Mouse (Mus musculus): ENCODE results near the gene Olfr959. TPM values are rescaled to one million over a fixed set of nuclear protein-coding genes. Genes with fewer than 3 reads are reported as not detected.

Gene Olfr959
- polyA plus RNA-seq (2014; fragmentation: Illumina TruSeq; extraction: RNeasy Lipid Tissue Mini Kit (QIAGEN cat#74804); ENCODE audit: low read depth, low replicate concordance), result not detected

GRCm38 (mm10) chr9:39575469-39575868, at the start of gene Olfr959:
Gene Olfr959, minus strand, starts transcription at chr9:39575569.

GRCm38 (mm10) chr9:39621073-39621472, 45.7 kb upstream of the Olfr959 start, which contains the start of gene Olfr960:
Gene Olfr960, plus strand, starts transcription at chr9:39621373.

GRCm38 (mm10) chr9:39610355-39610754, 35.0 kb upstream of the Olfr959 start, which contains the start of gene Olfr148:
Gene Olfr148, plus strand, starts transcription at chr9:39610655.

GRCm38 (mm10) chr9:39603999-39604453, 28.7 kb upstream of the Olfr959 start, which contains the start of gene AW551984:
Gene AW551984, minus strand, starts transcription at chr9:39604403.

GRCm38 (mm10) chr9:39553946-39554345, 21.4 kb downstream of the Olfr959 start, which contains the start of gene Olfr958:
Gene Olfr958, minus strand, starts transcription at chr9:39554054.

Other genes with a start within 250 kb of the Olfr959 start
- gene Olfr948, start 249.5 kb downstream of the Olfr959 start, polyA plus RNA-seq (2014; fragmentation: Illumina TruSeq; extraction: RNeasy Lipid Tissue Mini Kit (QIAGEN cat#74804); ENCODE audit: low read depth, low replicate concordance), result not detected
- gene Olfr951, start 188.2 kb downstream of the Olfr959 start, polyA plus RNA-seq (2014; fragmentation: Illumina TruSeq; extraction: RNeasy Lipid Tissue Mini Kit (QIAGEN cat#74804); ENCODE audit: low read depth, low replicate concordance), result not detected
- gene Olfr952, start 148.4 kb downstream of the Olfr959 start, polyA plus RNA-seq (2014; fragmentation: Illumina TruSeq; extraction: RNeasy Lipid Tissue Mini Kit (QIAGEN cat#74804); ENCODE audit: low read depth, low replicate concordance), result not detected
- gene Olfr954, start 118.9 kb downstream of the Olfr959 start, polyA plus RNA-seq (2014; fragmentation: Illumina TruSeq; extraction: RNeasy Lipid Tissue Mini Kit (QIAGEN cat#74804); ENCODE audit: low read depth, low replicate concordance), result not detected
- not detected for gene Olfr955, start 103.6 kb downstream of the Olfr959 start, polyA plus RNA-seq (2014; fragmentation: Illumina TruSeq; extraction: RNeasy Lipid Tissue Mini Kit (QIAGEN cat#74804); ENCODE audit: low read depth, low replicate concordance)
- not detected for gene Olfr44, start 81.6 kb downstream of the Olfr959 start, polyA plus RNA-seq (2014; fragmentation: Illumina TruSeq; extraction: RNeasy Lipid Tissue Mini Kit (QIAGEN cat#74804); ENCODE audit: low read depth, low replicate concordance)
- gene Olfr957, start 59.8 kb downstream of the Olfr959 start, polyA plus RNA-seq (2014; fragmentation: Illumina TruSeq; extraction: RNeasy Lipid Tissue Mini Kit (QIAGEN cat#74804); ENCODE audit: low read depth, low replicate concordance), result not detected
- not detected for gene Olfr958, start 21.5 kb downstream of the Olfr959 start, polyA plus RNA-seq (2014; fragmentation: Illumina TruSeq; extraction: RNeasy Lipid Tissue Mini Kit (QIAGEN cat#74804); ENCODE audit: low read depth, low replicate concordance)
- 0.08 TPM for gene AW551984, start 28.8 kb upstream of the Olfr959 start, polyA plus RNA-seq (2014; fragmentation: Illumina TruSeq; extraction: RNeasy Lipid Tissue Mini Kit (QIAGEN cat#74804); ENCODE audit: low read depth, low replicate concordance)
- not detected for gene Olfr148, start 35.1 kb upstream of the Olfr959 start, polyA plus RNA-seq (2014; fragmentation: Illumina TruSeq; extraction: RNeasy Lipid Tissue Mini Kit (QIAGEN cat#74804); ENCODE audit: low read depth, low replicate concordance)
- gene Olfr960, start 45.8 kb upstream of the Olfr959 start, polyA plus RNA-seq (2014; fragmentation: Illumina TruSeq; extraction: RNeasy Lipid Tissue Mini Kit (QIAGEN cat#74804); ENCODE audit: low read depth, low replicate concordance), result not detected
- gene Olfr961, start 69.5 kb upstream of the Olfr959 start, polyA plus RNA-seq (2014; fragmentation: Illumina TruSeq; extraction: RNeasy Lipid Tissue Mini Kit (QIAGEN cat#74804); ENCODE audit: low read depth, low replicate concordance), result not detected
- not detected for gene Olfr963, start 91.6 kb upstream of the Olfr959 start, polyA plus RNA-seq (2014; fragmentation: Illumina TruSeq; extraction: RNeasy Lipid Tissue Mini Kit (QIAGEN cat#74804); ENCODE audit: low read depth, low replicate concordance)
- gene Olfr149, start 131.5 kb upstream of the Olfr959 start, polyA plus RNA-seq (2014; fragmentation: Illumina TruSeq; extraction: RNeasy Lipid Tissue Mini Kit (QIAGEN cat#74804); ENCODE audit: low read depth, low replicate concordance), result not detected
- gene Olfr965, start 135.8 kb upstream of the Olfr959 start, polyA plus RNA-seq (2014; fragmentation: Illumina TruSeq; extraction: RNeasy Lipid Tissue Mini Kit (QIAGEN cat#74804); ENCODE audit: low read depth, low replicate concordance), result not detected
- gene Olfr150, start 155.4 kb upstream of the Olfr959 start, polyA plus RNA-seq (2014; fragmentation: Illumina TruSeq; extraction: RNeasy Lipid Tissue Mini Kit (QIAGEN cat#74804); ENCODE audit: low read depth, low replicate concordance), result not detected
- not detected for gene Olfr967, start 170.7 kb upstream of the Olfr959 start, polyA plus RNA-seq (2014; fragmentation: Illumina TruSeq; extraction: RNeasy Lipid Tissue Mini Kit (QIAGEN cat#74804); ENCODE audit: low read depth, low replicate concordance)
- not detected for gene Olfr968, start 207.7 kb upstream of the Olfr959 start, polyA plus RNA-seq (2014; fragmentation: Illumina TruSeq; extraction: RNeasy Lipid Tissue Mini Kit (QIAGEN cat#74804); ENCODE audit: low read depth, low replicate concordance)
- gene Olfr969, start 215.4 kb upstream of the Olfr959 start, polyA plus RNA-seq (2014; fragmentation: Illumina TruSeq; extraction: RNeasy Lipid Tissue Mini Kit (QIAGEN cat#74804); ENCODE audit: low read depth, low replicate concordance), result not detected
- not detected for gene Olfr970, start 233.3 kb upstream of the Olfr959 start, polyA plus RNA-seq (2014; fragmentation: Illumina TruSeq; extraction: RNeasy Lipid Tissue Mini Kit (QIAGEN cat#74804); ENCODE audit: low read depth, low replicate concordance)